Mouse (Mus musculus): Measurements from ENCODE around the gene Mrgprg. TPM values are rescaled to one million over a fixed set of nuclear protein-coding genes. Genes with fewer than 3 reads are reported as not detected.

Mrgprg gene
- total RNA-seq, 2 experiments from 2014 or later = not detected

Other genes starting within 250 kb of the Mrgprg start
- 52.4 and 55.3 TPM in 2 replicates for gene Nap1l4, start 217.9 kb downstream of the Mrgprg start, total RNA-seq (2015)
- 105 and 107 TPM in 2 replicates for gene Nap1l4, start 217.9 kb downstream of the Mrgprg start, total RNA-seq (2017)
- gene Cars, start 166.9 kb downstream of the Mrgprg start, total RNA-seq (2015) = 27.5 and 31.5 TPM in 2 replicates
- 39.8 and 45.1 TPM in 2 replicates for gene Cars, start 166.9 kb downstream of the Mrgprg start, total RNA-seq (2017)
- 5.7 and 8.4 TPM in 2 replicates for gene Tnfrsf26, start 138.3 kb downstream of the Mrgprg start, total RNA-seq (2015)
- 4.5 and 5.4 TPM in 2 replicates for gene Tnfrsf26, start 138.3 kb downstream of the Mrgprg start, total RNA-seq (2017)
- 2.1 and 3.5 TPM in 2 replicates for gene Tnfrsf22, start 117.3 kb downstream of the Mrgprg start, total RNA-seq (2015)
- 1.7 and 3.5 TPM in 2 replicates for gene Tnfrsf22, start 117.3 kb downstream of the Mrgprg start, total RNA-seq (2017)
- gene Tnfrsf23, start 81.1 kb downstream of the Mrgprg start, total RNA-seq (2015) = 4.9 and 6.3 TPM in 2 replicates
- gene Tnfrsf23, start 81.1 kb downstream of the Mrgprg start, total RNA-seq (2017) = 2.2 and 4.3 TPM in 2 replicates
- gene Osbpl5, start 10.0 kb downstream of the Mrgprg start, total RNA-seq (2015) = 1.5 and 3.5 TPM in 2 replicates
- gene Osbpl5, start 10.0 kb downstream of the Mrgprg start, total RNA-seq (2017) = 1.5 and 8.3 TPM in 2 replicates
- 0.05 TPM in 1 of 2 replicates, not detected in the other for gene Mrgpre, start 17.5 kb upstream of the Mrgprg start, total RNA-seq (2015)
- gene Mrgpre, start 17.5 kb upstream of the Mrgprg start, total RNA-seq (2017) = not detected in 2 replicates
- 3.9 and 4.4 TPM in 2 replicates for gene Nadsyn1, start 55.9 kb upstream of the Mrgprg start, total RNA-seq (2015)
- 7.5 and 11.7 TPM in 2 replicates for gene Nadsyn1, start 55.9 kb upstream of the Mrgprg start, total RNA-seq (2017)
- gene Dhcr7, start 56.2 kb upstream of the Mrgprg start, total RNA-seq (2015) = 11.4 and 13.1 TPM in 2 replicates
- gene Dhcr7, start 56.2 kb upstream of the Mrgprg start, total RNA-seq (2017) = 3.0 and 6.1 TPM in 2 replicates
- not detected in 2 replicates for gene Gm498, start 99.8 kb upstream of the Mrgprg start, total RNA-seq (2015)
- gene Gm498, start 99.8 kb upstream of the Mrgprg start, total RNA-seq (2017) = not detected in 2 replicates
- gene Shank2, start 234.9 kb upstream of the Mrgprg start, total RNA-seq (2015) = not detected in 2 replicates
- gene Shank2, start 234.9 kb upstream of the Mrgprg start, total RNA-seq (2017) = 0.18 TPM in 1 of 2 replicates, not detected in the other